Mouse (Mus musculus) adrenal gland, postnatal 25 days (tissue): ENCODE data around the gene Npc2. TPM values are rescaled to one million over a fixed set of nuclear protein-coding genes. Genes with fewer than 3 reads are reported as not detected.

ENCODE experiments used
- DNase-seq: peaks from one replicate; pipeline ENCODE4 v3.0.0; 2021; ENCODE audit warnings: mixed read lengths
- total RNA-seq: library from RNA; stranded (reverse); gene quantifications from 2 replicates; pipeline ENCODE4 v1.2.3, GENCODE M21; 2021

The Npc2 gene
- total RNA-seq, 1 experiment from 2014 or later, result 74.3 TPM

GRCm38 (mm10) chr12:84784604-84785381, 11.8 kb upstream of the Npc2 start:
- peak; percentile 91 for DNase-seq

DNA sequence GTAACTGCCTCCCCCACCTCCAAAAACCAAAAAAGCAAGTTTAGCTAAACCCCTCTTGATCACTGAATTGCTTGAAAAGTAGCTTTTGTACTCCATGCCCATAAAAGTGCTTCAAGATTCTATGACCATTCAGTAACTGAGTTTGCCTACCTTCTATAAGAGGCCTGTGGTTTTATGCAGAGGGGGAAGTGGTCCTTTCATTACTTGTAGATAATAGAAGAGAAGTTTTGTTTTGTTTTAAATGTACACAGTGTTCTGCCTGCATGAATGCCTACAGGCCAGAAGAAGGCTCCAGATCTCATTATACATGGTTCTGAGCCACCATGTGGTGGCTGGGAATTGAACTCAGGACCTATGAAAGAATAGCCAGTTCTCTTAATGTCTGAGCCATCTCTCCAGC, 3.3 kb upstream of the Npc2 start:
- no peak for DNase-seq

GRCm38 (mm10) chr12:84774376-84774775, 1.4 kb upstream of the Npc2 start:
- DNase-seq, result peak; percentile 39

DNA sequence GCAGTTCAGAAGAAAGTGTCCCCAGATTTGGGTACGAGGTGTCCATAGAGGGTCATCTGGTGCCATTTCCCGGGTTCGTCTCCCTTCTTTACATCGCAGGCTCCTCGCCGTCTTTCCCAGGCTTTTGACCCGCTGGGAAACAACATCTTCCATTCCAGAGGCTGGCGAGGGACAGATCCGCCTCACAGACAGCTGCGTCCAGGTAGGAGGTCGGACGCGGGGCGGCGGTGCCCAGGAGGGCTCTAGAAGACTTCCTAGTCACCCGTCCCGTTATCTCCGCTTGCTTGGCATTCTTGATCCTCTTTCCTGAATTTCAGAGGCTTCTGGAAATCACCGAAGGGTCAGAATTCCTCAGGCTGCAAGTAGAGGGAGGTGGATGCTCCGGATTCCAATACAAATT, 524 bp upstream of the Npc2 start:
- DNase-seq, result peak; percentile 28

GRCm38 (mm10) chr12:84771981-84772520, 901 bp downstream of the Npc2 start:
- no peak for DNase-seq

- no peak for DNase-seq
Observed at GRCm38 (mm10) chr12:84769624-84770023, 3.3 kb downstream of the Npc2 start.

- DNase-seq, result no peak
Observed at GRCm38 (mm10) chr12:84767510-84767909, 5.4 kb downstream of the Npc2 start.

DNA sequence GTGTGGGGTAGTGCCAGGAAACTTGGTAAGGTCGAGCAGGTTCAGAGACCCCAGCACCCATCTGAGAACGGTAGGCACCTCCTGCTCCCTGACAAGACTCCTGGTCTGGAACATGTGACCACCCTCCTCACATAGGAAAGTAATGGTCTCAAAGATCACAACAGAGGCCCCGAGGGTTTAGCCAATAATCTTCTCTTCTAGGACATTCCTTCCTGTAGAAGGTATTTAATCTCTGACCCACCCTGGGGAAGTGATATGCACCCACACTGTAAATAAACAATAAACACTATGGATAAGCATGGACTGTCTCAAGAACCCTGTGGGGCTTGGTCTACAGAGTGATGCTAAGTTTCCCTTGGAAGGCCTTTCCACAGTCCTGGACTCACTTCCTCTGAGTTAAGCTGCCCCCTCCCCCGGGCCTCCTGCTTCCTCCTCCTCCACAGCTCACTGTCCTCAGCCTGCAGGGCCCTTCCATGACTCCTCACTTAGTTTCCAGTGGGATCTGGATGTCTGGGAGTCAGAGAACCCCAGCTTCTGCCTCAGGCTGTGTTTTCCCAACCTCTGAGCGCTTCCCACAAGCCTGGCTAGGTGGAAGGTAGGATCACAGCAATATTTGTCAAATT, 6.7 kb downstream of the Npc2 start:
- no peak for DNase-seq

DNA sequence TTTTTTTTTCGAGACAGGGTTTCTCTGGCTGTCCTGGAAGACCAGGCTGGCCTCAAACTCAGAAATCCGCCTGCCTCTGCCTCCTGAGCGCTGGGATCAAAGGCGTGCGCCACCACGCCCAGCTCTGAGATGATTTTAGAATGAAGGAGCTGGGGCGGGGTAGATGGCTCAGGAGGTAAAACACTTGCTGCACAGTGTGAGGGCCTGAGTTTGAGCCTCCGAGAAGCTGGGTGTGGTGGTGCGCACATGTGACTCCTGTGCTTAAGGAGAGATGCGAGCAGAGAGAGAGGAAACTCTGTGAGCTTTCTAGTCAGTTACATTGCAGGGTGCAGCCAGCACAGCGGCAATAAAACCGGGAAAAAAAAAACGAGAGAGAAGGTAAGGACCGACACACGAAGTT, 7.4 kb downstream of the Npc2 start:
- no peak for DNase-seq

DNA sequence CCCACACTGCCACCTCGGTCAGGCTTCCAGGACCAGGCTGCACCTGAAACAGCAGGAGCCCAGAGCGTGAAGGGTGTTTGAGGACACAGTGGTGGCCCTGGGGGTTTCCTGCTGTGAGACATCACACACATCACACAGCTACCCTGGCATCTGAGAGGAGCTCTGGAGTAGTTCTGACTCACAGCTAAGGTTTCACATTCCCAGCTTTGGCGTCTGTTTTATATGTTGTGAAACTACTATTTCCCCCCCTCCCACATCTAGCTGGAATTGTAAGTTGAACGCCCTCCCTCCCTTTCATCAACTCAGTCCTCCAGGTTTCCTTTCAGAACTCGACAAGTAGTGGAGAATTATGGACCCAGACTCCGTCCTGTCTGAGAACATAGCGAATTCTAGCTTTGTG, 8.2 kb downstream of the Npc2 start:
- no peak for DNase-seq

GRCm38 (mm10) chr12:84763577-84764218, 9.3 kb downstream of the Npc2 start:
- DNase-seq, result no peak

DNA sequence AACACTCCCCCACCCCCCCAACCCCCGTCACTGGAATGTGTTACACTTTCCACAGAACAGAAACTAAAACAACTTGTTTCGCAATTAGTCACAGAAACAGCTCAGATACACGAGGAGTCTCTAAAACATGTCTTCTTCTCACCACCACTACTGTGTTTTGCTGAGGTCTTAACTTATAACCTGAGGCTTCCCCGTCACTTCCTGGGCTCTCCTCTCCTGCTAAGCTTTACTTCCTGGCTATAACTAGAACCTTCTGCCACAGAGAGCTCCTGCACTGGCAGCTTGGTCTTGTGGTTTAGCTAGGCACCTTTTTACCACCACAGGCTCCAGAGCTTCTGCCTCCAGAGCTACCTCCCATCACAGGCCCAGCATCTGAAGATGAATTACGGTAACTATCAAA, 10.4 kb downstream of the Npc2 start:
- no peak for DNase-seq

GRCm38 (mm10) chr12:84759063-84759462, 13.9 kb downstream of the Npc2 start:
- no peak for DNase-seq

GRCm38 (mm10) chr12:84756016-84756415, 16.9 kb downstream of the Npc2 start:
- no peak for DNase-seq

GRCm38 (mm10) chr12:84755008-84755695, 17.8 kb downstream of the Npc2 start:
- DNase-seq, result peak; percentile 75

- no peak for DNase-seq
Observed at GRCm38 (mm10) chr12:84752131-84752977, 20.6 kb downstream of the Npc2 start.

GRCm38 (mm10) chr12:84750661-84751060, 22.3 kb downstream of the Npc2 start:
- DNase-seq, result peak; percentile 45

GRCm38 (mm10) chr12:84748134-84748533, 24.8 kb downstream of the Npc2 start:
- DNase-seq, result no peak

- DNase-seq, result no peak
Observed at GRCm38 (mm10) chr12:84745700-84746099, 27.3 kb downstream of the Npc2 start.

DNA sequence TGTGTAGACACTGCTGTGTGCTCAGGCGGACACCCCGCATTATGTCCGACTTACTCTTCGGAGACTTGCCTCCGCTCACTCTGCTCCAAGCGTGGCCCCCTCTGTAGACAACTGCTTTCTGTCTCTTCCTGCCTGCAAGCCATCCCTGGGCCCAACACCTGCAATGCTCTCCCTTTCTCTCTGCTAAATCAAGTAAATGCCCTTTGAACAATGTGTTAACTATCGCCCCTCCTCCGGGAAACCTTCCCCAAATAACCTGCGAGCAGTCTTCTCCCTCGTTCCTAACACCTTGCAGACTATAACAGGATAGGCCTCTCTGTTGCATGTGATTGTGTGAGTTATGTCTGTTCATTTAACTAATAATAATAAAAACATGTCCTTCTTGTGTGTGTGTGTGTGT, 29.5 kb downstream of the Npc2 start:
- DNase-seq, result no peak

GRCm38 (mm10) chr12:84733366-84733765, 39.6 kb downstream of the Npc2 start:
- DNase-seq, result no peak

- DNase-seq, result no peak
Observed at GRCm38 (mm10) chr12:84728421-84728820, 44.5 kb downstream of the Npc2 start.
